Mouse (Mus musculus): ENCODE measurements around the gene Psip1. TPM values are rescaled to one million over a fixed set of nuclear protein-coding genes. Genes with fewer than 3 reads are reported as not detected.
A peak's percentile ranks its signal among the peaks of the same experiment; 100 is the strongest.
"Not testable (repeated sequence)": the region's sequence is repeated elsewhere in the genome, so short reads cannot be mapped to it uniquely, and the experiment has no call there.

Psip1 gene
- total RNA-seq (2018; cell fraction: chromatin; rRNA removed) = 10 to 100 TPM in 21 of 26 experiments, 1 to 10 TPM in 5; 4.2 to 61.8 (median 14.1) TPM
- 10 to 100 TPM in 3 of 26 experiments, 1 to 10 TPM in 23; 4.8 to 12.5 (median 7.5) TPM for total RNA-seq (2018; cell fraction: cytosol; rRNA removed)
- total RNA-seq (2018; cell fraction: nucleus; rRNA removed) = 10 to 100 TPM in 15 of 26 experiments, 1 to 10 TPM in 11; 2.1 to 49.8 (median 11.5) TPM
- 5.6 to 19.2 TPM (median 15.7 TPM) in 3 replicates for polyA plus RNA-seq (2018)

DNA sequence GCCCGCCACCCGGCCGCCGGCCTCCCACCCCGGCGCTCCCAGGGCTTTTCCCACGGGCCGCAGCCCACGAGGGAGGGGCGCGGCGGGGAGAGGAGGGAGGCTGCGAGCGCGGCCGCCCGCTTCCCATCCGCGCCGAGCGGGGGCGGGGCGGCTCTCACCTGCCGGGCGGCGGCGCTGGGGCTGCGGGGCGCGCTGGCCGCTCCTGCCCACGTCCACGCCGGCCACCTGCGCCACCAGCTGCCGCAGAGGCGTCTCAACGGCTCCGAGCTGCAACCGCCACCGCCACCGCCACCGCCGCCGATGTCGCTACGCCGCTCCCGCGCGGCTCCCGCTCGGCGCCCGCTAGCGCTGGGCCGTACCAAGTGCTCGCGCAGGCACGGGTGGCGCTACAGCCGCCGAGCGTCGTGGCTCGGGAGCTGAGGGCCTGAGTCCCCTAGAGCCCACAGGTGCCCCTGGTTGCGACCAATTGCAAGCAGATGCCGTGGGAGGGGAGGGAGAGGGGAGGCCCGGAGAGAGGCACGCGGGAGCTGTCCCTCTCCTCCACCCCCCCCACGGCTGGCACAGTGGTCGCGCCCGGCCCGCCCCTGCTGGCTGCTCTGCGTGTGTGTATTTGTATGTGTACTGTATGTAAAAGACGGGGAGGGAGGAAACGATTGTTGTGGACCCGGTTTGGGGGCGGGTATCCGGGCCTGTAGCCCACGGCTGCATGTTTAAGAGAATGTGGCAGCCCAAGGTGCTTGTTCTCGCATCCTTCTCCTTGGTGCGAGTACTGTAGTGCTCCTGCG lies at the start of gene Psip1:
Gene Psip1 (minus strand): TSS at position 343 of the 785 bp plus-strand sequence.
- Histone ChIP-seq H3K27ac (peak within 1 kb of the TSS; percentile 41; the same call in 1 of the 2 replicates), H3K79me2 (ENCODE audit: inconsistent target) (no peaks in the 10 kb centered on the region), H3K4me3 (ENCODE audit: inconsistent target) (peak within 1 kb of the TSS; percentile 45), H3K36me3 (ENCODE audit: inconsistent target) (no peaks in the 10 kb centered on the region)
- WGBS (ENCODE audit: missing documents) = 2% methylated on average over 51 of the region's 86 CpGs

- Histone ChIP-seq H3K36me3 (ENCODE audit: inconsistent target) (no peaks in the 10 kb centered on the region), H3K27ac (no peak overlapping the region)
- 91% methylated on average over 7 of the region's 7 CpGs for WGBS (ENCODE audit: missing documents)
Observed at GRCm38 (mm10) chr4:83534024-83534423, 47.8 kb upstream of the Psip1 start.

GRCm38 (mm10) chr4:83533168-83533911 lies 47.1 kb upstream of the Psip1 start:
- WGBS (ENCODE audit: missing documents) = 87% methylated on average over 8 of the region's 9 CpGs
- H3K36me3 ChIP-seq (ENCODE audit: inconsistent target) = no peaks in the 10 kb centered on the region
- no peak overlapping the region for H3K27ac ChIP-seq
- no peak overlapping the region for H3K4me3 ChIP-seq (ENCODE audit: inconsistent target)
- no peaks in the 10 kb centered on the region for H3K79me2 ChIP-seq (ENCODE audit: inconsistent target)

More at GRCm38 (mm10) chr4:83534024-83534423, 47.8 kb upstream of the Psip1 start:
- H3K79me2 ChIP-seq (ENCODE audit: inconsistent target) = no peaks in the 10 kb centered on the region
- H3K4me3 ChIP-seq (ENCODE audit: inconsistent target) = no peak overlapping the region

GRCm38 (mm10) chr4:83530060-83530459 lies 43.8 kb upstream of the Psip1 start:
- 97% methylated on average over 4 of the region's 4 CpGs for WGBS (ENCODE audit: missing documents)
- not testable (repeated sequence) for H3K27ac ChIP-seq; H3K36me3 ChIP-seq (ENCODE audit: inconsistent target); H3K79me2 ChIP-seq (ENCODE audit: inconsistent target); H3K4me3 ChIP-seq (ENCODE audit: inconsistent target)

DNA sequence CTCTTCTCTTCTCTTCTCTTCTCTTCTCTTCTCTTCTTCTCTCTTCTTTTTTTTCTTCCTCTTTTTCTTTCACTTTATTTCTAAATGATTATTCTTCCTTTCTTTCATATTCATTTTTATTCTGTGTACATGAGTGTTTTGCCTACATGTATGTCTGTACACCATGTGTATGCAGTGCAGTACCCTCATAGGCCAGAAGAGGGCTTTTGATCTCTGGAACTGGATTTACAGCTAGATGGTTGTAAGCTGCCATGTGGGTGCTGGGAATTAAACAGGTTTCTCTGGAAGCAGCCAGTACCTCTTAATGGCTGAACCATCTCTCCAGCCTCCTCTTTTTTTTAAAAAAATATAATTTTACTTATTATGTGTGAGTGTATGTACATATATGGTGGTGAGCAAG lies 41.7 kb upstream of the Psip1 start:
- no peaks in the 10 kb centered on the region for H3K79me2 ChIP-seq (ENCODE audit: inconsistent target)
- no peaks in the 10 kb centered on the region for H3K36me3 ChIP-seq (ENCODE audit: inconsistent target)
- H3K27ac ChIP-seq = no peak overlapping the region
- H3K4me3 ChIP-seq (ENCODE audit: inconsistent target) = no peak overlapping the region

DNA sequence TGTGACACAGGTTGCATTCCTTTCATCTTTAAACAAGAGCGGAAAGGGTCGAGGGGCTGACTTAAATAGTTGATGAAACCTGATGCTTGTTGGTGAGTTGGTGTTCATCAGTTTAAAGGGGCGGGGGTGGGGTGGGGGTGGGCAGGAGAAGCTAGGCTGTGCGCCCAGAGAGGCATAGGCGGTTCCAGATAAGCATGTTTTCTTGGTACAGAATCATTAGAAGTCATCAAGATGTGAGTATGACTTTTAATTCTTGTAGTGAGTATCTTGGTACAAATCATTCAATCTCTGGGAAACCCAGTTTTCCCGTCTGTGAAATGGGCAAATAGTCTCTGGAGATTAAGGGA lies 40.7 kb upstream of the Psip1 start:
- Histone ChIP-seq H3K27ac (no peak overlapping the region), H3K4me3 (ENCODE audit: inconsistent target) (no peak overlapping the region), H3K36me3 (ENCODE audit: inconsistent target) (no peaks in the 10 kb centered on the region), H3K79me2 (ENCODE audit: inconsistent target) (no peaks in the 10 kb centered on the region)
- 85% methylated on average over 6 of the region's 6 CpGs for WGBS (ENCODE audit: missing documents)

GRCm38 (mm10) chr4:83526270-83526987 lies 40.2 kb upstream of the Psip1 start:
- no peak overlapping the region for H3K27ac ChIP-seq
- no peaks in the 10 kb centered on the region for H3K36me3 ChIP-seq (ENCODE audit: inconsistent target)
- H3K4me3 ChIP-seq (ENCODE audit: inconsistent target) = peak overlapping the region; percentile 54
- no peaks in the 10 kb centered on the region for H3K79me2 ChIP-seq (ENCODE audit: inconsistent target)
- WGBS (ENCODE audit: missing documents) = 43% methylated on average over 12 of the region's 13 CpGs

- Histone ChIP-seq H3K79me2 (ENCODE audit: inconsistent target) (no peaks in the 10 kb centered on the region), H3K4me3 (ENCODE audit: inconsistent target) (peak overlapping the region; percentile 54), H3K36me3 (ENCODE audit: inconsistent target) (no peaks in the 10 kb centered on the region), H3K27ac (peak overlapping the region; percentile 36; the same call in 1 of the 2 replicates)
- 3% methylated on average over 18 of the region's 18 CpGs for WGBS (ENCODE audit: missing documents)
Observed at GRCm38 (mm10) chr4:83525690-83526055, 39.4 kb upstream of the Psip1 start.

GRCm38 (mm10) chr4:83524843-83525689 lies 38.8 kb upstream of the Psip1 start, which contains the start of gene Ccdc171:
Gene Ccdc171, plus strand, starts transcription at chr4:83525545.
- WGBS (ENCODE audit: missing documents) = under 1% methylated on average over 71 of the region's 73 CpGs
- no peaks in the 10 kb centered on the region for H3K36me3 ChIP-seq (ENCODE audit: inconsistent target)
- no peaks in the 10 kb centered on the region for H3K79me2 ChIP-seq (ENCODE audit: inconsistent target)
- peak within 1 kb of the TSS; percentile 38; the same call in 1 of the 2 replicates for H3K27ac ChIP-seq
- H3K4me3 ChIP-seq (ENCODE audit: inconsistent target) = peak within 1 kb of the TSS; percentile 69

DNA sequence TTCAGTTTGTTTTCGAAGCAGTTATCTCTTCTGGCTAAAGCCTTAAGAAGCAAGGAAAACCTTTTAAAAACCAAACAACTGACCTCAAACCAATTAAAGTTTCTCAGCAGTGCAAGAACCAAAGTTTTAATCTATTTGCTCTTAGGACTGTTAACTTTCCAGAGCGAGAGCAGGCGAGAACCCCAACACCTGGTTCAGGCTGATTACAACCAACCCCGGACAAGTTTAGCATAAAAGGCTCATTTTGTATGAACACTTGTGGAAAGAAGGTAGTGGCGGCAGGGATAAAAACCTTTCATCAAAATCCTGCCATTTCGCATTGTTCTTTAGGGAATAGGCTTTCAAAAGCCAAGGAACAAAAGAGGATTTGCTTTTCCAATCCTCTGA lies 38.2 kb upstream of the Psip1 start:
- peak overlapping the region; percentile 38; the same call in 1 of the 2 replicates for H3K27ac ChIP-seq
- H3K4me3 ChIP-seq (ENCODE audit: inconsistent target) = peak overlapping the region; percentile 69
- no peaks in the 10 kb centered on the region for H3K79me2 ChIP-seq (ENCODE audit: inconsistent target)
- no peaks in the 10 kb centered on the region for H3K36me3 ChIP-seq (ENCODE audit: inconsistent target)
- WGBS (ENCODE audit: missing documents) = 33% methylated on average over 6 of the region's 6 CpGs

- Histone ChIP-seq H3K79me2 (ENCODE audit: inconsistent target) (no peaks in the 10 kb centered on the region), H3K4me3 (ENCODE audit: inconsistent target) (no peak overlapping the region), H3K36me3 (ENCODE audit: inconsistent target) (no peaks in the 10 kb centered on the region), H3K27ac (no peak overlapping the region)
- WGBS (ENCODE audit: missing documents) = 81% methylated on average over 5 of the region's 5 CpGs
Observed at GRCm38 (mm10) chr4:83522066-83522465, 35.8 kb upstream of the Psip1 start.

DNA sequence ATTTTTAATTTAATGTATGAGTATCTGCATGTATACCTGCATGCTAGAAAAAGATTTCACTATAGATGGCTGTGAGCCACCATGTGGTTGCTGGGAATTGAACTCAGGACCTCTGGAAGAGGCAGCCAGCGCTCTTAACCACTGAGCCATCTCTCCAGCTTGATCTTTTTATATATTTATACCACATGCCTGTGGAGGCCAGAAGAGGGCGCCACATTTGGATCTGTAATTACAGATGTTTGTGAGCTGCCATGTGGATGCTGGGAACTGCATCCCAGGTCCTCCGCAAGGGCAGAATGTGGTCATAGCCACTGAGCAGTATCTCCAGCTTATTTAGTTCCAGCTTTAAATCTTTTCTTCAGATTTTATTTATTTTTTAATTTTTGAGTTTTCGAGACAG lies 34.0 kb upstream of the Psip1 start:
- WGBS (ENCODE audit: missing documents) = 91% methylated on average over 4 of the region's 4 CpGs
- Histone ChIP-seq H3K27ac (no peak overlapping the region), H3K36me3 (ENCODE audit: inconsistent target) (no peaks in the 10 kb centered on the region), H3K79me2 (ENCODE audit: inconsistent target) (no peaks in the 10 kb centered on the region), H3K4me3 (ENCODE audit: inconsistent target) (no peak overlapping the region)

- Histone ChIP-seq H3K36me3 (ENCODE audit: inconsistent target) (no peaks in the 10 kb centered on the region), H3K79me2 (ENCODE audit: inconsistent target) (no peaks in the 10 kb centered on the region), H3K4me3 (ENCODE audit: inconsistent target) (no peak overlapping the region), H3K27ac (no peak overlapping the region)
Observed at GRCm38 (mm10) chr4:83519807-83520206, 33.5 kb upstream of the Psip1 start.

DNA sequence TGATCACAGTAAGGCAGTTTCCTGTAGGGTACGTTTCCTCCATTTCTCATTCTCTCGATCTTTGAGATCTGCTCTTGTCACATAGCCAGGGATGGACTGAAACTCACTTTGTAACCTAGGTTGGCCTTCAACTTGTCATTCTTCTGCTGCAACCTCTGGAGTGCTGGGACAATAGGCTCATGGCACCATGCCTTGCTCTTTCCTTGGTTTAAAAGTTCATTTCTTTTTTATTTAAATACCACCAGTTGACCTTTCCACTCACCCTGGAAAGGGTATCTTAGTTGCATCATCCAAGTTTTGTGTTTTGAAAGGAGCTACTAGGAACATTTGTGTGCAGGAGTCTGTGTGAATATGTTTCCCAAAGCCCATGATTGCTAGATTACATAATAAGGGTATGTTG lies 32.9 kb upstream of the Psip1 start:
- 87% methylated on average over 2 of the region's 2 CpGs for WGBS (ENCODE audit: missing documents)
- no peak overlapping the region for H3K27ac ChIP-seq
- H3K79me2 ChIP-seq (ENCODE audit: inconsistent target) = no peaks in the 10 kb centered on the region
- H3K36me3 ChIP-seq (ENCODE audit: inconsistent target) = no peaks in the 10 kb centered on the region
- no peak overlapping the region for H3K4me3 ChIP-seq (ENCODE audit: inconsistent target)

All from macrophage (primary cell).